Mouse (Mus musculus) ES-Bruce4 (cell line): Measurements from ENCODE around the gene Ntm. TPM values are rescaled to one million over a fixed set of nuclear protein-coding genes. Genes with fewer than 3 reads are reported as not detected.

ENCODE experiments used
- H3K27ac ChIP-seq: 2 replicates; pipeline ENCODE4 v1.5.1; 2012; ENCODE audit warnings: low read length, inconsistent platforms; ENCODE audit not compliant: insufficient read depth
- H3K27me3 ChIP-seq: 2 replicates; pipeline ENCODE4 v1.6.1; 2012; ENCODE audit warnings: mild to moderate bottlenecking, low read length, inconsistent platforms; ENCODE audit not compliant: control insufficient read depth, poor library complexity, insufficient read depth, severe bottlenecking
- H3K36me3 ChIP-seq: 2 replicates; pipeline ENCODE4 v1.6.1; 2012; ENCODE audit warnings: inconsistent platforms, mild to moderate bottlenecking, low read length, moderate library complexity; ENCODE audit not compliant: control insufficient read depth, poor library complexity, insufficient read depth, severe bottlenecking
- H3K4me1 ChIP-seq: one replicate; pipeline ENCODE4 v1.8.1; 2011; ENCODE audit warnings: low read length; ENCODE audit not compliant: control insufficient read depth, insufficient read depth
- H3K4me3 ChIP-seq: 2 replicates; pipeline ENCODE4 v1.5.1; 2011; ENCODE audit warnings: low read depth, mild to moderate bottlenecking, low read length
- H3K9ac ChIP-seq: 2 replicates; pipeline ENCODE4 v1.6.1; 2012; ENCODE audit warnings: low read depth, mild to moderate bottlenecking, inconsistent platforms; ENCODE audit not compliant: poor library complexity, severe bottlenecking
- H3K9me3 ChIP-seq: replicated peaks from 2 replicates; pipeline ENCODE4 v1.6.1; 2012; ENCODE audit warnings: mild to moderate bottlenecking, low read length, inconsistent platforms; ENCODE audit not compliant: control insufficient read depth, poor library complexity, insufficient read depth, severe bottlenecking
- CTCF ChIP-seq: IDR thresholded peaks from one replicate; pipeline ENCODE4 v1.8.1; 2011; ENCODE audit warnings: low read depth, low read length
- EP300 ChIP-seq: IDR thresholded peaks from 2 replicates; pipeline ENCODE4 v1.6.1; 2011; ENCODE audit warnings: low read depth, low read length; ENCODE audit not compliant: insufficient read depth
- POLR2A ChIP-seq: IDR thresholded peaks from one replicate; pipeline ENCODE4 v1.8.1; 2011; ENCODE audit warnings: low read length; ENCODE audit not compliant: insufficient read depth
- polyA plus RNA-seq: library from polyadenylated mRNA; stranded (reverse); fragments of >200 nt; gene quantifications from 2 replicates; pipeline ENCODE4 v1.2.4, GENCODE M21; 2011; ENCODE audit warnings: low read depth; ENCODE audit not compliant: missing spikeins, insufficient read depth, insufficient read length

Gene Ntm
- polyA plus RNA-seq, 1 experiment, result 0.82 TPM

- Histone ChIP-seq H3K27me3 (no peaks in the 10 kb centered on the region), H3K9ac (no peak overlapping the region), H3K4me3 (no peak overlapping the region), H3K27ac (no peak overlapping the region), H3K4me1 (no peaks in the 10 kb centered on the region), H3K9me3 (no peaks in the 10 kb centered on the region), H3K36me3 (no peaks in the 10 kb centered on the region)
- no peak for TF ChIP-seq POLR2A
- TF ChIP-seq CTCF, result no peak
- TF ChIP-seq EP300, result no peak
These were observed 412.4 kb downstream of the Ntm start for GRCm38 (mm10) chr9:29550582-29550981.

GRCm38 (mm10) chr9:29550107-29550506, 412.8 kb downstream of the Ntm start:
- Histone ChIP-seq H3K27me3 (no peaks in the 10 kb centered on the region), H3K9ac (no peak overlapping the region), H3K4me3 (no peak overlapping the region), H3K4me1 (no peaks in the 10 kb centered on the region), H3K9me3 (no peaks in the 10 kb centered on the region), H3K36me3 (no peaks in the 10 kb centered on the region), H3K27ac (no peak overlapping the region)
- TF ChIP-seq POLR2A (no peak), EP300 (no peak), CTCF (no peak)

- H3K4me1 ChIP-seq, result no peaks in the 10 kb centered on the region
- no peaks in the 10 kb centered on the region for H3K9me3 ChIP-seq
- H3K27ac ChIP-seq, result no peak overlapping the region
- no peaks in the 10 kb centered on the region for H3K36me3 ChIP-seq
- TF ChIP-seq CTCF (no peak), POLR2A (no peak), EP300 (no peak)
- H3K4me3 ChIP-seq, result no peak overlapping the region
- no peak overlapping the region for H3K9ac ChIP-seq
- H3K27me3 ChIP-seq, result no peaks in the 10 kb centered on the region
These were observed 426.5 kb downstream of the Ntm start for GRCm38 (mm10) chr9:29536415-29536814.

GRCm38 (mm10) chr9:29534773-29535172, 428.2 kb downstream of the Ntm start:
- Histone ChIP-seq H3K4me1 (no peaks in the 10 kb centered on the region), H3K9ac (no peak overlapping the region), H3K9me3 (no peaks in the 10 kb centered on the region), H3K4me3 (no peak overlapping the region), H3K27me3 (no peaks in the 10 kb centered on the region), H3K27ac (no peak overlapping the region), H3K36me3 (no peaks in the 10 kb centered on the region)
- no peak for TF ChIP-seq EP300
- no peak for TF ChIP-seq CTCF
- no peak for TF ChIP-seq POLR2A

GRCm38 (mm10) chr9:29534304-29534703, 428.6 kb downstream of the Ntm start:
- Histone ChIP-seq H3K4me3 (no peak overlapping the region), H3K9ac (no peak overlapping the region), H3K36me3 (no peaks in the 10 kb centered on the region), H3K27ac (no peak overlapping the region), H3K9me3 (no peaks in the 10 kb centered on the region), H3K4me1 (no peaks in the 10 kb centered on the region), H3K27me3 (no peaks in the 10 kb centered on the region)
- TF ChIP-seq POLR2A (no peak), EP300 (no peak)

GRCm38 (mm10) chr9:29533556-29533955, 429.4 kb downstream of the Ntm start:
- Histone ChIP-seq H3K27me3 (no peaks in the 10 kb centered on the region), H3K9ac (no peak overlapping the region), H3K4me3 (no peak overlapping the region), H3K4me1 (no peaks in the 10 kb centered on the region), H3K9me3 (no peaks in the 10 kb centered on the region), H3K36me3 (no peaks in the 10 kb centered on the region), H3K27ac (no peak overlapping the region)
- no peak for TF ChIP-seq CTCF
- TF ChIP-seq EP300, result no peak
- TF ChIP-seq POLR2A, result no peak
